Mouse (Mus musculus) brain, adult 2 months (tissue): ENCODE results near the gene Foxm1.

ENCODE experiments used
- DNase-seq: peaks from one replicate; pipeline ENCODE4 v3.0.0; 2011; ENCODE audit warnings: low read depth, low spot score

Foxm1 gene

GRCm38 (mm10) chr6:128424269-128425019 is 61.7 kb downstream of the Foxm1 start, which contains the start of gene Itfg2:
Gene Itfg2 (minus strand): TSS chr6:128424931.
- DNase-seq: peak; percentile 98

DNA sequence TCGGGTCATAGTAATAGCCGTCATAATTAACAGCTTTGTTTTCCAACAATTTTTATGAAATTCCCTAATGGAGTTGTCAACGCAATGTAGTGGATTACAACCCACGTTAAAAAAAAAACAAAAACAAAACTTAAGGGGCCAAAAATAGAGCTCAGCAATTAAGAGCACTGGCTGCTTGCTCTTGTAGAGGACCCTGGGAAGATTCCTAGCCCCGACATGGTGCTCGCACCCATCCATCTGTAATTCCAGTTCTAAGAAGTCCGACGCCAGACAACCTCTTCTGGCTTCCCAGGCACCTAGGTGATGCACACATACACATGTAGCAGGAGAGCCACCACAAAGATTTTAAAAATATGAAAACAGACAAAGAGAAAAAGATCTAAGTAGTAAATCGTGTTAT is 62.3 kb downstream of the Foxm1 start:
- DNase-seq: no peak
